Mouse (Mus musculus) kidney, postnatal 0 days (tissue): Measurements from ENCODE around the gene Gm27021. TPM values are rescaled to one million over a fixed set of nuclear protein-coding genes. Genes with fewer than 3 reads are reported as not detected.

Experiments used
- ATAC-seq: fragments of 200-750 bp; cut with Nextera tagmentation; replicated peaks from 2 replicates; pipeline ENCODE4 v1.8.0; 2017; ENCODE audit warnings: low read depth, moderate number of reproducible peaks, moderate TSS enrichment, moderate library complexity; ENCODE audit not compliant: low FRiP score
- DNase-seq: peaks from one replicate; pipeline ENCODE4 v3.0.0-alpha.2; 2016; ENCODE audit warnings: low spot score
- H3K27ac ChIP-seq: fragments of 300-500 bp; sonication (generic); 2 replicates; pipeline ENCODE4 v1.5.1; 2014; ENCODE audit warnings: mild to moderate bottlenecking
- H3K27me3 ChIP-seq: fragments of 300-500 bp; sonication (generic); 2 replicates; pipeline ENCODE4 v1.6.1; 2014; ENCODE audit warnings: low read length, mixed read lengths; ENCODE audit not compliant: insufficient read depth
- H3K36me3 ChIP-seq: fragments of 300-500 bp; sonication (generic); 2 replicates; pipeline ENCODE4 v1.6.1; 2014; ENCODE audit warnings: low read length, mixed read lengths; ENCODE audit not compliant: insufficient read depth
- H3K4me1 ChIP-seq: fragments of 300-500 bp; sonication (generic); replicated peaks from 2 replicates; pipeline ENCODE4 v1.6.1; 2014; ENCODE audit warnings: antibody characterized with exemption, low read length, mixed read lengths; ENCODE audit not compliant: insufficient read depth
- H3K4me2 ChIP-seq: fragments of 300-500 bp; sonication (generic); 2 replicates; pipeline ENCODE4 v1.6.1; 2014; ENCODE audit warnings: mild to moderate bottlenecking, low read length, moderate library complexity, mixed read lengths
- H3K4me3 ChIP-seq: fragments of 300-500 bp; sonication (generic); replicated peaks from 2 replicates; pipeline ENCODE4 v1.5.1; 2014; ENCODE audit warnings: low read depth, low read length
- H3K9ac ChIP-seq: fragments of 300-500 bp; sonication (generic); 2 replicates; pipeline ENCODE4 v1.6.1; 2014; ENCODE audit warnings: low read depth, low read length
- H3K9me3 ChIP-seq: fragments of 300-500 bp; sonication (generic); replicated peaks from 2 replicates; pipeline ENCODE4 v1.6.1; 2016; ENCODE audit warnings: low read length, inconsistent platforms, mixed read lengths
- CTCF ChIP-seq: IDR thresholded peaks from 2 replicates; pipeline ENCODE4 v1.5.1; 2016; ENCODE audit warnings: antibody characterized with exemption, low read depth, mild to moderate bottlenecking, moderate library complexity
- WGBS: fragments of 180-500 bp; shearing (Covaris S2); extraction: QIAGEN DNeasy Blood & Tissue Kit; methylation state at CpG from one replicate; pipeline ENCODE4 v1.1.7; 2014; 5-methylcytosine and 5-hydroxymethylcytosine counted together
- polyA plus RNA-seq: library from polyadenylated mRNA; unstranded; fragments of >200 nt; fragmentation: Nextera tagmentation; extraction: Ambion mirVana; gene quantifications from 2 replicates; pipeline ENCODE4 v1.2.1, GENCODE M21; 2015

Gm27021 gene
- polyA plus RNA-seq, 1 experiment from 2014 or later: 3.2 TPM

- H3K27ac ChIP-seq: no peak overlapping the region
- no peak overlapping the region for H3K4me2 ChIP-seq
- DNase-seq: no peak
- H3K9me3 ChIP-seq: no peaks in the 10 kb centered on the region
- H3K4me3 ChIP-seq: no peak overlapping the region
- peaks cover 13% of the 10 kb centered on the region for H3K4me1 ChIP-seq
- no peak for TF ChIP-seq CTCF
- ATAC-seq: no peak
- 97% methylated on average over 37 of the region's 37 CpGs for WGBS
- no peak overlapping the region for H3K9ac ChIP-seq
- H3K27me3 ChIP-seq: no peaks in the 10 kb centered on the region
- H3K36me3 ChIP-seq: peaks cover 59% of the 10 kb centered on the region
Observed at GRCm38 (mm10) chr8:120568164-120568798, 99.6 kb downstream of the Gm27021 start.

- no peaks in the 10 kb centered on the region for H3K27me3 ChIP-seq
- no peak overlapping the region for H3K9ac ChIP-seq
- H3K36me3 ChIP-seq: peaks cover 53% of the 10 kb centered on the region
- H3K27ac ChIP-seq: no peak overlapping the region
- DNase-seq (no peak), ATAC-seq (no peak)
- WGBS: 95% methylated on average over 17 of the region's 17 CpGs
- no peak overlapping the region for H3K4me3 ChIP-seq
- no peak overlapping the region for H3K4me2 ChIP-seq
- TF ChIP-seq CTCF: no peak
- H3K9me3 ChIP-seq: no peaks in the 10 kb centered on the region
- H3K4me1 ChIP-seq: peaks cover 19% of the 10 kb centered on the region
Observed at GRCm38 (mm10) chr8:120567731-120568130, 100.1 kb downstream of the Gm27021 start.

- ATAC-seq: no peak
- H3K4me1 ChIP-seq: peaks cover 22% of the 10 kb centered on the region
- no peaks in the 10 kb centered on the region for H3K9me3 ChIP-seq
- DNase-seq: no peak
- H3K9ac ChIP-seq: no peak overlapping the region
- no peak overlapping the region for H3K4me3 ChIP-seq
- H3K27ac ChIP-seq: no peak overlapping the region
- no peaks in the 10 kb centered on the region for H3K27me3 ChIP-seq
- TF ChIP-seq CTCF: no peak
- WGBS: 86% methylated on average over 8 of the region's 8 CpGs
- peaks cover 43% of the 10 kb centered on the region for H3K36me3 ChIP-seq
- no peak overlapping the region for H3K4me2 ChIP-seq
Observed at GRCm38 (mm10) chr8:120566681-120567080, 101.2 kb downstream of the Gm27021 start.

- Histone ChIP-seq H3K9ac (no peak overlapping the region), H3K9me3 (no peaks in the 10 kb centered on the region), H3K4me3 (no peak overlapping the region), H3K4me1 (peaks cover 22% of the 10 kb centered on the region), H3K27ac (no peak overlapping the region), H3K27me3 (no peaks in the 10 kb centered on the region), H3K4me2 (no peak overlapping the region), H3K36me3 (peaks cover 35% of the 10 kb centered on the region)
- WGBS: 38% methylated on average over 7 of the region's 7 CpGs
- no peak for TF ChIP-seq CTCF
- ATAC-seq: no peak
- no peak for DNase-seq
Observed at GRCm38 (mm10) chr8:120565151-120565711, 102.6 kb downstream of the Gm27021 start.

- H3K27ac ChIP-seq: peak overlapping the region; percentile 74
- no peak; the same call in 1 of the 2 replicates for TF ChIP-seq CTCF
- H3K9me3 ChIP-seq: no peaks in the 10 kb centered on the region
- no peaks in the 10 kb centered on the region for H3K27me3 ChIP-seq
- H3K36me3 ChIP-seq: peaks cover 30% of the 10 kb centered on the region
- no peak overlapping the region for H3K9ac ChIP-seq
- H3K4me2 ChIP-seq: peak overlapping the region; percentile 1; the same call in 1 of the 2 replicates
- no peak overlapping the region for H3K4me3 ChIP-seq
- WGBS: 22% methylated on average over 20 of the region's 20 CpGs
- H3K4me1 ChIP-seq: peaks cover 28% of the 10 kb centered on the region
- DNase-seq (peak; percentile 90), ATAC-seq (peak; percentile 53)
Observed at GRCm38 (mm10) chr8:120563851-120564837, 103.7 kb downstream of the Gm27021 start.

- Histone ChIP-seq H3K9me3 (no peaks in the 10 kb centered on the region), H3K27ac (peak overlapping the region; percentile 74), H3K4me3 (no peak overlapping the region), H3K36me3 (peaks cover 22% of the 10 kb centered on the region), H3K4me2 (no peak overlapping the region), H3K4me1 (peaks cover 28% of the 10 kb centered on the region), H3K9ac (0 out of 2 replicates have a peak overlapping the region, but pooled peaks have one; percentile 31), H3K27me3 (no peaks in the 10 kb centered on the region)
- ATAC-seq: no peak
- 17% methylated on average over 8 of the region's 8 CpGs for WGBS
- DNase-seq: no peak
- no peak for TF ChIP-seq CTCF
Observed at GRCm38 (mm10) chr8:120563348-120563724, 104.5 kb downstream of the Gm27021 start.
